Mouse (Mus musculus) heart, postnatal 0 days (tissue): ENCODE measurements around the gene Aqp1. TPM values are rescaled to one million over a fixed set of nuclear protein-coding genes. Genes with fewer than 3 reads are reported as not detected.

Experiments
- ATAC-seq: fragments of 200-750 bp; cut with Nextera tagmentation; 2 replicates; pipeline ENCODE4 v1.8.0; 2017; ENCODE audit warnings: low read depth, moderate number of reproducible peaks, moderate library complexity; ENCODE audit not compliant: insufficient read depth
- DNase-seq: peaks from one replicate; pipeline ENCODE4 v3.0.0-alpha.2; 2016; ENCODE audit warnings: low spot score
- H3K27ac ChIP-seq: fragments of 300-500 bp; sonication (generic); 2 replicates; pipeline ENCODE4 v1.5.1; 2014; ENCODE audit warnings: low read depth, mild to moderate bottlenecking
- H3K27me3 ChIP-seq: fragments of 300-500 bp; sonication (generic); 2 replicates; pipeline ENCODE4 v1.6.1; 2014; ENCODE audit warnings: low read length, mixed read lengths; ENCODE audit not compliant: control insufficient read depth, insufficient read depth
- H3K36me3 ChIP-seq: fragments of 300-500 bp; sonication (generic); replicated peaks from 2 replicates; pipeline ENCODE4 v1.6.1; 2014; ENCODE audit warnings: low read length, mixed read lengths; ENCODE audit not compliant: control insufficient read depth, insufficient read depth
- H3K4me1 ChIP-seq: fragments of 300-500 bp; sonication (generic); 2 replicates; pipeline ENCODE4 v1.6.1; 2014; ENCODE audit warnings: antibody characterized with exemption; ENCODE audit not compliant: control insufficient read depth, insufficient read depth
- H3K4me2 ChIP-seq: fragments of 300-500 bp; sonication (generic); 2 replicates; pipeline ENCODE4 v1.6.1; 2014; ENCODE audit warnings: low read depth, mild to moderate bottlenecking, low read length, moderate library complexity
- H3K4me3 ChIP-seq: fragments of 300-500 bp; sonication (generic); 2 replicates; pipeline ENCODE4 v1.5.1; 2014; ENCODE audit warnings: low read depth, low read length
- H3K9ac ChIP-seq: fragments of 300-500 bp; sonication (generic); replicated peaks from 2 replicates; pipeline ENCODE4 v1.6.1; 2014; ENCODE audit warnings: low read depth, low read length, mixed read lengths
- H3K9me3 ChIP-seq: fragments of 300-500 bp; sonication (generic); replicated peaks from 2 replicates; pipeline ENCODE4 v1.6.1; 2016; ENCODE audit warnings: low read length; ENCODE audit not compliant: control insufficient read depth
- CTCF ChIP-seq: IDR thresholded peaks from 2 replicates; pipeline ENCODE4 v1.5.1; 2016; ENCODE audit warnings: antibody characterized with exemption, control low read depth, low read depth
- EP300 ChIP-seq: IDR thresholded peaks from 2 replicates; pipeline ENCODE4 v1.6.1; 2016; ENCODE audit warnings: antibody characterized with exemption, low read depth
- whole genome bisulfite sequencing: fragments of 180-500 bp; shearing (Covaris S2); extraction: QIAGEN DNeasy Blood & Tissue Kit; methylation state at CpG from one replicate; pipeline ENCODE4 v1.1.7; 2014; 5-methylcytosine and 5-hydroxymethylcytosine counted together
- microRNA-seq: library from miRNA; unstranded; fragments of <30 nt; microRNA quantifications from one replicate; pipeline ENCODE4, GENCODE M21; 2016
- polyA plus RNA-seq: library from polyadenylated mRNA; unstranded; fragments of >200 nt; fragmentation: Nextera tagmentation; extraction: Ambion mirVana; gene quantifications from 2 replicates; pipeline ENCODE4 v1.2.1, GENCODE M21; 2015
- total RNA-seq: library from RNA; depleted of rRNA; stranded (reverse); fragments of >200 nt; gene quantifications from 2 replicates; pipeline ENCODE4 v1.2.3, GENCODE M21; 2014; ENCODE audit warnings: low replicate concordance; rRNA removed

The Aqp1 gene
- total and polyA plus RNA-seq, 2 experiments from 2014 or later = 56.4 to 146 TPM

GRCm38 (mm10) chr6:55394854-55395253 is 58.6 kb downstream of the Aqp1 start:
- ATAC-seq = no peak
- H3K9me3 ChIP-seq = no peaks in the 10 kb centered on the region

DNA sequence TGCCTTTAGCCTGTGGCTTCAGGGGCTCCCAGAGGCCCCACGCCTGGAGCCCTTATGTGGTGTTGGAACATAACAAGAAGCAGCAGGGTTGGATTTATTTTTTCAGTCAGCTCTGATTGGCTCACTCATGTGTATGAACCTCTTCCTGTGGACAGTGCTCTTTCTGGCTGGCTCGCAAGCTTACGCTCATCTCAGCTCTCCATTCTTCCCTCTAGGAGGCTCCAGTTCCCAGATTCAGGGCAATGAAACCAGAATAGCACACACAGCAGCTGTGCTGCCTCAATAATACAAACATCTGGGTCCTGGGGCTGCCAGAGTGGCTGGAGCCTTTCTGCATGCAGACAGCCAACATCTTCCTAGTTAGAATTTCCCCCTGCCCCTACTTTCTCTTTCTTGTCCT is 59.9 kb downstream of the Aqp1 start:
- H3K27ac ChIP-seq = 0 out of 2 replicates have a peak overlapping the region, but pooled peaks have one; percentile 32
- peaks cover 32% of the 10 kb centered on the region; the same call in 1 of the 2 replicates for H3K27me3 ChIP-seq
- H3K4me2 ChIP-seq = no peak overlapping the region

More at GRCm38 (mm10) chr6:55394854-55395253, 58.6 kb downstream of the Aqp1 start:
- Histone ChIP-seq H3K9ac (no peak overlapping the region), H3K36me3 (no peaks in the 10 kb centered on the region), H3K4me3 (no peak overlapping the region), H3K4me2 (no peak overlapping the region), H3K4me1 (no peaks in the 10 kb centered on the region; the same call in 1 of the 2 replicates), H3K27me3 (peaks cover 43% of the 10 kb centered on the region; the same call in 1 of the 2 replicates), H3K27ac (no peak overlapping the region)
- no peak for DNase-seq
- 70% methylated on average over 10 of the region's 10 CpGs for WGBS
- no peak for TF ChIP-seq CTCF
- TF ChIP-seq EP300 = no peak

GRCm38 (mm10) chr6:55396622-55397041 is 60.4 kb downstream of the Aqp1 start:
- Histone ChIP-seq H3K9ac (no peak overlapping the region), H3K36me3 (no peaks in the 10 kb centered on the region), H3K4me3 (no peak overlapping the region), H3K4me1 (no peaks in the 10 kb centered on the region; the same call in 1 of the 2 replicates), H3K9me3 (no peaks in the 10 kb centered on the region), H3K27ac (0 out of 2 replicates have a peak overlapping the region, but pooled peaks have one; percentile 32), H3K4me2 (no peak overlapping the region), H3K27me3 (peaks cover 32% of the 10 kb centered on the region; the same call in 1 of the 2 replicates)
- DNase-seq (no peak), ATAC-seq (no peak)
- 73% methylated on average over 11 of the region's 11 CpGs for WGBS
- TF ChIP-seq CTCF = no peak
- no peak for TF ChIP-seq EP300

More for the DNA sequence above, 59.9 kb downstream of the Aqp1 start:
- DNase-seq (peak; percentile 66), ATAC-seq (peak; percentile 66)
- Histone ChIP-seq H3K9me3 (no peaks in the 10 kb centered on the region), H3K4me3 (no peak overlapping the region), H3K36me3 (no peaks in the 10 kb centered on the region), H3K9ac (no peak overlapping the region), H3K4me1 (no peaks in the 10 kb centered on the region; the same call in 1 of the 2 replicates)
- TF ChIP-seq CTCF (peak; percentile 43), EP300 (no peak)
- WGBS = 22% methylated on average over 3 of the region's 3 CpGs

Small RNA genes within 50 kb of the gene (microRNA-seq; reads per million reads assigned to microRNA genes)
- gene Gm25458 = not detected

Other genes with a start within 250 kb of the Aqp1 start
- gene Crhr2, start 203.4 kb upstream of the Aqp1 start, total RNA-seq = 21.6 and 24.4 TPM in 2 replicates
- 10.8 and 11.9 TPM in 2 replicates for gene Crhr2, start 203.4 kb upstream of the Aqp1 start, polyA plus RNA-seq
- 1.2 TPM in 1 of 2 replicates, not detected in the other for gene Inmt, start 161.4 kb upstream of the Aqp1 start, total RNA-seq
- gene Inmt, start 161.4 kb upstream of the Aqp1 start, polyA plus RNA-seq = not detected in 2 replicates
- gene Mindy4, start 133.0 kb upstream of the Aqp1 start, total RNA-seq = 12.0 and 31.2 TPM in 2 replicates
- 3.3 and 3.9 TPM in 2 replicates for gene Mindy4, start 133.0 kb upstream of the Aqp1 start, polyA plus RNA-seq
- not detected in 2 replicates for gene Ghrhr, start 39.9 kb downstream of the Aqp1 start, total RNA-seq
- gene Ghrhr, start 39.9 kb downstream of the Aqp1 start, polyA plus RNA-seq = not detected in 2 replicates
- gene Adcyap1r1, start 115.5 kb downstream of the Aqp1 start, total RNA-seq = 3.9 and 4.2 TPM in 2 replicates
- gene Adcyap1r1, start 115.5 kb downstream of the Aqp1 start, polyA plus RNA-seq = 1.1 and 1.4 TPM in 2 replicates